ENCODE assay signal across 21 mouse cellular contexts in genomic region chr6:137125006-137125405, GRCm38 (mm10). TPM values are rescaled to one million over a fixed set of nuclear protein-coding genes. Genes with fewer than 3 reads are reported as not detected.
DNase-seq lines count a peak whose midpoint lies in the region; ATAC-seq lines count a peak whose summit lies in the region.
"Had no signal": no experiment of that assay in that cellular context is flagged by ENCODE, and none has a peak within 500 bp of the region (broad histone marks: within the 10 kb centered on the region; RNA-seq: fewer than 3 reads in every experiment).

No protein-coding gene starts in this region.

- no peak overlapping the region for H3K9ac ChIP-seq in intestine, embryonic 16.5 days (ENCODE audit: low read depth, low read length)
- no peak overlapping the region for H3K9ac ChIP-seq in intestine, embryonic 15.5 days
- no peak overlapping the region for H3K9ac ChIP-seq in stomach, embryonic 16.5 days (ENCODE audit: low read length)
- H3K9ac ChIP-seq: forebrain, embryonic 13.5 days; forebrain, postnatal 0 days; heart, embryonic 12.5 days; hindbrain, embryonic 12.5 days had no signal

- no peaks in the 10 kb centered on the region for H3K36me3 ChIP-seq in intestine, embryonic 16.5 days (ENCODE audit: control insufficient read depth, insufficient read depth, low read length)
- no peaks in the 10 kb centered on the region for H3K36me3 ChIP-seq in intestine, embryonic 15.5 days
- no peaks in the 10 kb centered on the region for H3K36me3 ChIP-seq in stomach, embryonic 16.5 days (ENCODE audit: control insufficient read depth, insufficient read depth, low read length)
- H3K36me3 ChIP-seq in hindbrain, embryonic 10.5 days = no peaks in the 10 kb centered on the region
- H3K36me3 ChIP-seq: G1E; heart, embryonic 12.5 days; hindbrain, embryonic 12.5 days had no signal

- peaks cover 16% of the 10 kb centered on the region for H3K4me1 ChIP-seq in intestine, embryonic 16.5 days (ENCODE audit: control insufficient read depth, insufficient read depth, low read length)
- H3K4me1 ChIP-seq in intestine, embryonic 15.5 days (replicated peaks) = peaks cover 11% of the 10 kb centered on the region
- peaks cover 16% of the 10 kb centered on the region for H3K4me1 ChIP-seq in stomach, embryonic 16.5 days (ENCODE audit: control insufficient read depth, insufficient read depth, low read length)
- H3K4me1 ChIP-seq in hindbrain, embryonic 10.5 days (replicated peaks) = peaks cover 12% of the 10 kb centered on the region
- H3K4me1 ChIP-seq: forebrain, embryonic 13.5 days had no signal

- H3K4me3 ChIP-seq in intestine, embryonic 16.5 days (ENCODE audit: low read length) = no peak overlapping the region
- no peak overlapping the region for H3K4me3 ChIP-seq in intestine, embryonic 15.5 days (replicated peaks)
- no peak overlapping the region for H3K4me3 ChIP-seq in stomach, embryonic 16.5 days (replicated peaks; ENCODE audit: low read length)
- no peak overlapping the region for H3K4me3 ChIP-seq in hindbrain, embryonic 10.5 days
- H3K4me3 ChIP-seq: embryonic facial prominence, embryonic 13.5 days; forebrain, embryonic 13.5 days; heart, embryonic 12.5 days; hindbrain, embryonic 12.5 days had no signal

- no peaks in the 10 kb centered on the region for H3K27me3 ChIP-seq in intestine, embryonic 16.5 days (replicated peaks; ENCODE audit: control insufficient read depth, insufficient read depth, low read length)
- H3K27me3 ChIP-seq in intestine, embryonic 15.5 days (replicated peaks) = no peaks in the 10 kb centered on the region
- no peaks in the 10 kb centered on the region for H3K27me3 ChIP-seq in stomach, embryonic 16.5 days (ENCODE audit: control insufficient read depth, insufficient read depth, low read length)
- no peaks in the 10 kb centered on the region for H3K27me3 ChIP-seq in hindbrain, embryonic 10.5 days (ENCODE audit: insufficient read depth, poor library complexity, severe bottlenecking)
- H3K27me3 ChIP-seq: embryonic facial prominence, embryonic 13.5 days; forebrain, embryonic 13.5 days; heart, embryonic 12.5 days; hindbrain, embryonic 12.5 days had no signal

- WGBS in intestine, embryonic 16.5 days = 42% methylated on average over 3 of the region's 3 CpGs
- 44% methylated on average over 3 of the region's 3 CpGs for WGBS in intestine, embryonic 15.5 days
- 39% methylated on average over 3 of the region's 3 CpGs for WGBS in stomach, embryonic 16.5 days
- 86% methylated on average over 3 of the region's 3 CpGs for WGBS in hindbrain, embryonic 10.5 days

- ATAC-seq in intestine, embryonic 16.5 days = 0 out of 2 replicates have a peak, but pooled peaks have one; percentile 24
- ATAC-seq in intestine, embryonic 15.5 days = no peak
- 0 out of 2 replicates have a peak, but pooled peaks have one; percentile 18 for ATAC-seq in granulocyte monocyte progenitor cell, adult 5-6 weeks (replicated peaks; ENCODE audit: poor library complexity, severe bottlenecking)
- ATAC-seq in stomach, embryonic 16.5 days (ENCODE audit: insufficient read depth, low FRiP score) = 0 out of 2 replicates have a peak, but pooled peaks have one; percentile 15
- ATAC-seq: CD4-positive, CD25-positive, alpha-beta regulatory T cell, adult 4 months; forebrain, embryonic 13.5 days; hindbrain, embryonic 16.5 days; inflammation-experienced regulatory T-cells, adult 6 months had no signal

- H3K9me3 ChIP-seq in intestine, embryonic 16.5 days (ENCODE audit: control insufficient read depth, low read length) = no peaks in the 10 kb centered on the region
- H3K9me3 ChIP-seq in intestine, embryonic 15.5 days = no peaks in the 10 kb centered on the region
- no peaks in the 10 kb centered on the region for H3K9me3 ChIP-seq in stomach, embryonic 16.5 days (replicated peaks; ENCODE audit: control insufficient read depth, low read length)
- H3K9me3 ChIP-seq in hindbrain, embryonic 10.5 days = no peaks in the 10 kb centered on the region
- H3K9me3 ChIP-seq: embryonic facial prominence, embryonic 13.5 days; forebrain, embryonic 13.5 days; hindbrain, embryonic 12.5 days had no signal

- DNase-seq in 416B (ENCODE audit: low read depth) = peak; percentile 25
- no peak for DNase-seq in hindbrain, embryonic 10.5 days (ENCODE audit: low spot score)
- no peak for DNase-seq in spleen, adult 18-20 months
- DNase-seq: B cell, adult 2 months; cerebellum, adult 18-20 months; cerebellum, adult 9-11 months; cerebellum, postnatal 36 days; gastrocnemius, postnatal 36 days had no signal

- no peak overlapping the region for H3K27ac ChIP-seq in intestine, embryonic 16.5 days (ENCODE audit: low read length)
- no peak overlapping the region for H3K27ac ChIP-seq in intestine, embryonic 15.5 days
- H3K27ac ChIP-seq in stomach, embryonic 16.5 days (ENCODE audit: low read length) = peak overlapping the region; percentile 43
- no peak overlapping the region for H3K27ac ChIP-seq in hindbrain, embryonic 10.5 days
- H3K27ac ChIP-seq: forebrain, embryonic 13.5 days; hindbrain, embryonic 12.5 days had no signal

- H3K4me2 ChIP-seq in intestine, embryonic 16.5 days (ENCODE audit: low read depth, low read length) = no peak overlapping the region
- no peak overlapping the region for H3K4me2 ChIP-seq in intestine, embryonic 15.5 days (replicated peaks)
- H3K4me2 ChIP-seq in stomach, embryonic 16.5 days (ENCODE audit: low read depth, low read length) = no peak overlapping the region
- H3K4me2 ChIP-seq: embryonic facial prominence, embryonic 13.5 days; forebrain, embryonic 13.5 days; heart, embryonic 12.5 days; hindbrain, embryonic 12.5 days had no signal

RNA-seq across cellular contexts. Expression of gene Rerg, which starts 45.3 kb away (rescaled TPM):
- polyA plus RNA-seq in intestine, embryonic 16.5 days (2015; fragmentation: Nextera tagmentation; extraction: Ambion mirVana) = 18.2 TPM in 2 replicates
- polyA plus RNA-seq in intestine, embryonic 15.5 days (2015; fragmentation: Nextera tagmentation; extraction: Ambion mirVana) = 19.6 and 22.7 TPM in 2 replicates
- not detected in 2 replicates for total RNA-seq in granulocyte monocyte progenitor cell, adult 5-6 weeks (2014; fragmentation: Nextera tagmentation)
- total RNA-seq in granulocyte monocyte progenitor cell, adult 5-6 weeks (2017) = 1.6 TPM in 1 of 2 replicates, not detected in the other
- 29.9 and 32.1 TPM in 2 replicates for polyA plus RNA-seq in stomach, embryonic 16.5 days (2015; fragmentation: Nextera tagmentation; extraction: Ambion mirVana)
- 0.65 and 1.5 TPM in 2 replicates for polyA plus RNA-seq in hindbrain, embryonic 10.5 days (2016; fragmentation: Nextera tagmentation; extraction: Ambion mirVana)
- polyA plus RNA-seq: CD4-positive, CD25-positive, alpha-beta regulatory T cell, adult 4 months; G1E; inflammation-experienced regulatory T-cells, adult 6 months had no signal
